Mouse (Mus musculus) mouse trophoblast stem cell (cell line): Measurements from ENCODE around the gene Klf3.

Experiments used
- in situ Hi-C, 2 experiments: fragments of 300-500 bp; cut with MseI, MboI; formaldehyde crosslinking; loops; 2 replicates in 1 of 2; 3 replicates in 1 of 2; pipeline ENCODE4 v1.15.1; 2025

The Klf3 gene

DNA sequence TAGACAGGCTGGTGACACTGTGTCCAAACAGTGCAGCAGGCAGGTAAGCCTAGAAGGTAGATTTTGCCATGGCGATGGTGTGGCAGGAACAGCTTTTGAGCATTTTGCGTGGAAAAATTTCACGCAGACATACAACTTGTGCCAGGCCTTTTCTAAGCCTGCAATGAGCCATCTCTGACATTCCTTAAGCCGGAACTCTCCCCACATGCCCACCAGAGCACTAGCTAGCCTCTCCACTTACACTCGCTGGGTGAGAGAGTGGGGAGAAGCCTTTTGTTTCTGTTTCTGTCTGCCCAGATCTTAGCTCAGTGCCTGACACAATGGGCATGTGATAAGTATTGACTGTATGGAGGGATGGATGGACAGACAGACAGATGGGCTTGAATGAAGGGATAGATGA, 64.4 kb downstream of the Klf3 start:
- in situ Hi-C loops: loop anchor here (10.0 kb wide), 1 partner anchor 483 kb away; no protein-coding TSS in a partner anchor

DNA sequence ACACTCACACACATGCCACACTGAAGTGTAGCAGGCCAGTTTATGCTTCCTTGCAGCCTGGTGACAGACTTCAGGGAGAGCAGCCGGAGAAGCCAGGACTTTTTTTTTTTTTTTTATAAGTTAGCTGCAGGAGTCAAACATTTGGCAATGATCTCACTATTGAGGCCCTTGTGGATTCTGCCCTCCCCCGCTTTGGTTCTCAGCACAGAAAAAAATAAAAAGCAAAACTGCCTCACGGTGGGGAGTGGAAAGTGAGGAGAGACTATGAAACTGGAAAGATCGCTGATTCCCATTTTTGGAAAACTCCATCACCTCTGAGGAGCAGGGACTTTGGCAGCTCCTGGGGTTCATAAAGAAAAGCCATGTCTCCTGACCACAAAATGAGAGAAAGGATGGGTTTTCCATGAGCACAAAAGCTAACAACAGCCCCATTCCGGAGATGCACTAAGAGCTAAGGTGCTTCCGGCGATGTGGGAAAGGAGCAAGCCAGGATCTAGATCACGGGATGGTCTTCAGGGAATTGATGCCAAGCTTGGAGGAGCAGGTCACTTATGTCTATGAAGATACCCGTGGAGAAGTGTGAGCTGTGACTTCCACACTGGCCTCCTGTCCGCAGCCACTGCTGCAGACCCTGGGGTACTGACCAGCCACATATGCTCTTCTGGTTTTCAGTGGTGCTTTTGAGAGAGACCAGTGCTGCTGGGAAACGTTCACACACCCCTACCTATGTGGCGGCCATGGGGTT, 73.1 kb downstream of the Klf3 start:
- in situ Hi-C loops: no loop called here

DNA sequence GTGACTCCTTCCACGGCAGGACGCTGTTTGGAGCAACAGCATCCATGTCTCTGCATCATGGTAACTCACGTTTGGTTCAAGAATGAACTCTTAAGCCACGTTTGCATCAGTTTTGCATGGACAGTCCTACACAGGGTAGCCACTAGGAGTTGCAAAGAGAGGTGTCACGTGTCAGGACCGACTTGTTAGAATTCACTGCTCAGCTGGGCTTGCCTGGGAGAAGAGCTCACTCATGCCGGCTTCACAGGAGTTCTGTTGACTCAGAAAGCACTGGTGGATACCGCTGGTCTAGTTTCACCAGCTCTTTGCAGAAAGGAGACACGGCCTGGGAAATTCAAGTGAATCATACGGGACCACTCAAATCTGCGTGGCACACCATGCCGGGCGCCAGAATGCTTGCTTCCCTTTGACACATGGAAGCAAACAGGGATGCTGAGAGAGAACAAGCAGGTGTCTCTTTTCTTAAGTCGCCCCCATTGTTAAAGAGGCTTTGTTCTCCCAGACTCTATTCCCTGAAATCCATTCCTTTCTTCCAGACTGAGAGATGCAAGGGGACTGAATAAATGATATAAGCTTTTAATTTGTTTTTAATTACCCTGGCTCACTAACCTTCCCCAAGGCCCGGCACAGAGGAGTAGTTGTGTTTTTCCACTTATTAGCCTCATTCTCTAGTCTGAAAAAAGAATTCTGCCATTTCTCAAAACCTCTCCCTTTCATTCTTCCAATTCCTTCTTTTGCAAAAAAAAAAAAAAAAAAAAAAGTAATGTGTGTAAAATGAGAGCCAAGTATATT, 74.2 kb downstream of the Klf3 start:
- in situ Hi-C loops: no loop called here

DNA sequence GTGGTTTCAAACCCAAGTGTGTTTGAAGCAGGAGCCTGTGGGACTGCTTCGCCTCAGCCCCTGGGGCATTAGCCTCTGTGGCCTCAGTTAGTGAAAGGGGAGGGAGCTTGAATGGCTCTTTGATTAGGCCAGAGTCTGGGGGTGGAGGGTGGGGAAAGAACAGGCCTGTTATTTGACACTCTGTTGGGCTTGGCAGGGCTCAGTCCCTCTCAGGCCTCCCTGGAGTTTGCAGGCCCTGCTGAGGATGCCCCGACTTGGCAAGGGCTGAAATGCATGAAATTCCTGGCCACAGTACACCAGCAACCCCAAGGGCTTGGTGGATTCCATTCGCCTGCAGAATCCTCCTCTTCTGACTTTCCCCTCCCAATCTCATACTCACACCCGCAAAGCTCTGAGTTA, 74.8 kb downstream of the Klf3 start:
- in situ Hi-C loops: no loop called here

DNA sequence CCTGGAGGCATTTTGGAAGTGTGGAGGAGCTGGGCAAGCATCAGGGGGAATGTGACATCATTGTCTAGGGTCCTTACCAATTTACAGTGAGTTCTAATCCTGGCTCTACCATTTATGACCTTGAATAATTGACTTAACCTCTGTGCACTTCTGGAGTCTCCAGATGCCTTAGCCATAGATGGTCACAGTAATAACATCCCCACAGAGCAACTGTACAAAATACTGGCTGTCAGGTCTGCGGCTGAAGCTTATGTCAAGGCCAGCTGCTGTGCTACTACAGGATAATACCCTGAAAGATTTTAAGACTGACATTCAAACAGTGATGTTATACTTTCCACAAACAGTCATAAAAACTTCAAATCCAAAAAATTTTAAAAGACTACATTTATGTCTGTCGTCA, 75.3 kb downstream of the Klf3 start:
- in situ Hi-C loops: no loop called here

DNA sequence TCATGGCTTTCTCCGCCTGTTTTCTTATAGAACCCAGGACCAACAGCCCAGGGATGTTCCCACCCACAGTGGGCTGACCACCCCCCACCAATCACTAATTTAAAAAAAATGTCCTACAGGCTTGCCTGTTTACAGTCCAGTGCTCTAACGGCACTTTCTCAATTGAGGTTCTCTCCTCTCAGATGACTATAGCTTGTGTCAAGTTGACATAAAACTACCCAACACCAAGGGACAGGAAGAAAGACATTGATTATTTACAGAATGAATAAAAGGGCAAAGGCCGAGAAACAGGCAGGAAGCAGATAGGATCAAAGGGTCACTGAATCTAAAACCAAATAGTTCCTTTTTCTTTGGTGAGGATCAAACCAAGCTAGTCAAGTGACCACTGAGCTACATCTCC, 76.1 kb downstream of the Klf3 start:
- in situ Hi-C loops: no loop called here

DNA sequence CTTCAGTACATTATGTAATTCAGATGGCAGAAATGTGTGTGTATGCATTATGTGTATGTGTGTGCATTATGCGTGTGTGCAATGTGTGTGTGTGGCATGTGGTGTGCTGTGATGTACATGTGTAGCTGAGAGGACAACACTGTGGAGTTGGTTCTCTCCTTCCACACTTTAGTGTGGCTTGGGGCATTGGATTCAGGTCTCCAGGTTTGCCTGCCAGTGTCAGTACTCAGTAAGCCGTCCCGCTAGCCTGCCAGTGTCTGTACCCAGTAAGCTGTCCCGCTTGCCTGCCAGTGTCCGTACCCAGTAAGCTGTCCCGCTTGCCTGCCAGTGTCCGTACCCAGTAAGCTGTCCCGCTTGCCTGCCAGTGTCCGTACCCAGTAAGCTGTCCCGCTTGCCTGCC, 78.4 kb downstream of the Klf3 start:
- in situ Hi-C loops: loop anchor here (10.0 kb wide), 2 partner anchors 73 to 353 kb away; no protein-coding TSS in a partner anchor

DNA sequence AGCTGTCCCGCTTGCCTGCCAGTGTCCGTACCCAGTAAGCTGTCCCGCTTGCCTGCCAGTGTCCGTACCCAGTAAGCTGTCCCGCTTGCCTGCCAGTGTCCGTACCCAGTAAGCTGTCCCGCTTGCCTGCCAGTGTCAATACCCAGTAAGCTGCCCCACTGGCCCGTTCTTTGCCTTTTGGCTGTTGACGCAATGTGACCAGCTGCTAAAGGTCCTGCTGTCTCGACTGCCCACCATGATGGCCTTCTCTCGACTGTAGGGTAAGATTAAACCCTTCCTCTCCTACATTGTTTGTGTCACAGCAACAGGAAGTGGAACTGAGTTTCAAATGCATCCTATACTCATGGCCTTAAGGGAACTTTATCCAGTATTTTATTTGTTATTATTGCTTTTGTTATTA, 78.8 kb downstream of the Klf3 start:
- in situ Hi-C loops: loop anchor here (10.0 kb wide), 2 partner anchors 73 to 353 kb away; no protein-coding TSS in a partner anchor
